ENCODE assay signal across 8 mouse cellular contexts in genomic region chr14:121190386-121190785, GRCm38 (mm10).
A peak's percentile ranks its signal among the peaks of the same experiment; 100 is the strongest.
DNase-seq lines count a peak whose midpoint lies in the region; ATAC-seq and TF ChIP-seq lines count a peak whose summit lies in the region.
"Had no signal": no experiment of that assay in that cellular context is flagged by ENCODE, and none has a peak within 500 bp of the region (broad histone marks: within the 10 kb centered on the region; RNA-seq: fewer than 3 reads in every experiment).

No protein-coding gene starts in this region.

- no peak for ATAC-seq in heart, embryonic 14.5 days (ENCODE audit: insufficient number of reproducible peaks, insufficient read depth, low FRiP score, low read depth)
- peak; percentile 32; the same call in 1 of the 2 replicates for ATAC-seq in liver, embryonic 12.5 days
- ATAC-seq: hindbrain, postnatal 0 days had no signal

- H3K27me3 ChIP-seq in heart, embryonic 14.5 days (ENCODE audit: control insufficient read depth, insufficient read depth, low read length): no peaks in the 10 kb centered on the region
- H3K27me3 ChIP-seq in liver, embryonic 12.5 days (replicated peaks): no peaks in the 10 kb centered on the region

- H3K4me3 ChIP-seq in layer of hippocampus, adult 2 months: no peak overlapping the region
- H3K4me3 ChIP-seq in heart, embryonic 14.5 days (ENCODE audit: control insufficient read depth in 1 of 2, insufficient read depth in 1 of 2, low read depth in 1 of 2, low read length in 2 of 2): no peak overlapping the region
- no peak overlapping the region for H3K4me3 ChIP-seq in liver, embryonic 12.5 days
- no peak overlapping the region for H3K4me3 ChIP-seq in olfactory bulb, adult 2 months (ENCODE audit: insufficient read depth, low read depth, low read length)

- H3K36me3 ChIP-seq in heart, embryonic 14.5 days (ENCODE audit: control insufficient read depth, insufficient read depth, low read length): no peaks in the 10 kb centered on the region
- no peaks in the 10 kb centered on the region; the same call in 1 of the 2 replicates for H3K36me3 ChIP-seq in liver, embryonic 12.5 days

- WGBS in heart, embryonic 14.5 days: 54% methylated on average over 9 of the region's 9 CpGs
- 77% methylated on average over 9 of the region's 9 CpGs for WGBS in liver, embryonic 12.5 days (ENCODE audit: insufficient replicate concordance)
- 71% methylated on average over 9 of the region's 9 CpGs for WGBS in olfactory bulb, adult 2 months

- no peak for DNase-seq in layer of hippocampus, adult 2 months (ENCODE audit: low spot score in 2 of 2)
- DNase-seq in layer of hippocampus, postnatal 14 days (ENCODE audit: low spot score in 2 of 2): no peak
- no peak for DNase-seq in cerebellum, postnatal 25 days
- no peak for DNase-seq in layer of hippocampus, adult 8-10 months (ENCODE audit: low spot score in 2 of 2)

- no peak for TF ChIP-seq CTCF in layer of hippocampus, adult 2 months (conservative IDR thresholded peaks at IDR 0.05)
- no peak for TF ChIP-seq CTCF in olfactory bulb, adult 2 months (IDR thresholded peaks at IDR 0.05; ENCODE audit: insufficient read depth, low read depth, low read length)

- 0 out of 2 replicates have a peak overlapping the region, but pooled peaks have one; percentile 5 for H3K27ac ChIP-seq in layer of hippocampus, adult 2 months
- peak overlapping the region; percentile 54 to 66; a peak in 3 of 4 replicates for H3K27ac ChIP-seq in heart, embryonic 14.5 days (replicated peaks in 1 of 2; ENCODE audit: control insufficient read depth in 1 of 2, insufficient read depth in 1 of 2, low read depth in 2 of 2, low read length in 2 of 2)
- H3K27ac ChIP-seq in liver, embryonic 12.5 days: no peak overlapping the region
- 0 out of 2 replicates have a peak overlapping the region, but pooled peaks have one; percentile 28 for H3K27ac ChIP-seq in olfactory bulb, adult 2 months (ENCODE audit: insufficient read depth, low read depth, low read length)
- H3K27ac ChIP-seq: hindbrain, postnatal 0 days had no signal

- H3K4me2 ChIP-seq in heart, embryonic 14.5 days (ENCODE audit: low read length): 0 out of 2 replicates have a peak overlapping the region, but pooled peaks have one; percentile 25
- H3K4me2 ChIP-seq in liver, embryonic 12.5 days: no peak overlapping the region

- TF ChIP-seq POLR2A in olfactory bulb, adult 2 months (IDR thresholded peaks at IDR 0.05; ENCODE audit: insufficient read depth, low read depth, low read length): no peak

- H3K9me3 ChIP-seq in heart, embryonic 14.5 days (ENCODE audit: control insufficient read depth, low read length): peaks cover 2% of the 10 kb centered on the region; the same call in 1 of the 2 replicates
- no peaks in the 10 kb centered on the region for H3K9me3 ChIP-seq in liver, embryonic 12.5 days (replicated peaks)

- no peak overlapping the region for H3K9ac ChIP-seq in heart, embryonic 14.5 days (ENCODE audit: low read length)
- H3K9ac ChIP-seq in liver, embryonic 12.5 days: no peak overlapping the region

- H3K4me1 ChIP-seq in heart, embryonic 14.5 days (ENCODE audit: control insufficient read depth in 2 of 2, insufficient read depth in 2 of 2, low read length in 2 of 2): peaks cover 10 to 16% of the 10 kb centered on the region in 2 experiments
- H3K4me1 ChIP-seq in liver, embryonic 12.5 days: 0 out of 2 replicates have a peak, but pooled peaks cover 4% of the 10 kb centered on the region
- peaks cover 20% of the 10 kb centered on the region for H3K4me1 ChIP-seq in olfactory bulb, adult 2 months (ENCODE audit: control insufficient read depth, insufficient read depth, low read length)
